Comparison of ENCODE assay signal across 11 mouse cellular contexts in the genomic region with DNA sequence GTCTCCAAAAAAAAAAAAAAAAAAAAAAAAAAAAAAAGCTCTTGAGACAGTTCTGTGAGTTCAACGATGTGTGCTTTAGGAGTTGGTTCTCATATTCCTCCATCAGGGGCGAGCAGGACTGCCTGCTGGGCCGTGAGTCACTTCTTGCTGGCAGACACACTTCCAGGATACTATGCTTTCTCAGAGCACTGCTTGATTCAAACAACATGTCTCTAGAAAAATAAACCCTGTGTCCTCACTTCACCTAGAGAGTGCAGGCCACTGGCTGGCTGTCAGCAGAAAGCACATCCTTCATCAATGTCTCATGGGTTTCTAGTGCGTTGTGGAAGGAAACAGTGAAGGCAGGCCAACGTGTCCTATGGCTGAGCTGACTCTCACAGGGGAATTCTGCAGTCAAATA.
A peak's percentile ranks its signal among the peaks of the same experiment; 100 is the strongest.
DNase-seq lines count a peak whose midpoint lies in the region; ATAC-seq and TF ChIP-seq lines count a peak whose summit lies in the region.
"Had no signal": no experiment of that assay in that cellular context is flagged by ENCODE, and none has a peak within 500 bp of the region (broad histone marks: within the 10 kb centered on the region; RNA-seq: fewer than 3 reads in every experiment).

No protein-coding gene starts in this region.

- peak; percentile 72 for ATAC-seq in embryonic facial prominence, embryonic 14.5 days (ENCODE audit: low read depth)
- peak; percentile 78 for ATAC-seq in limb, embryonic 13.5 days (ENCODE audit: low FRiP score, low read depth)
- ATAC-seq: hindbrain, postnatal 0 days had no signal

- no peak overlapping the region for H3K4me3 ChIP-seq in embryonic facial prominence, embryonic 14.5 days (ENCODE audit: low read depth, low read length)
- no peak overlapping the region for H3K4me3 ChIP-seq in embryonic facial prominence, embryonic 10.5 days
- no peak overlapping the region for H3K4me3 ChIP-seq in limb, embryonic 13.5 days
- H3K4me3 ChIP-seq in left cerebral cortex, adult 2 months: no peak overlapping the region
- H3K4me3 ChIP-seq: lung, embryonic 15.5 days had no signal

- no peak overlapping the region for H3K9ac ChIP-seq in embryonic facial prominence, embryonic 14.5 days (ENCODE audit: low read depth, low read length)
- no peak overlapping the region for H3K9ac ChIP-seq in limb, embryonic 13.5 days
- H3K9ac ChIP-seq: lung, embryonic 15.5 days had no signal

- peak; percentile 66 for DNase-seq in embryonic facial prominence, embryonic 14.5 days (ENCODE audit: low spot score)
- no peak for DNase-seq in embryonic facial prominence, embryonic 10.5 days (ENCODE audit: low spot score)
- peak; percentile 70 for DNase-seq in NIH3T3 (ENCODE audit: low read depth)
- DNase-seq in gastrocnemius, postnatal 10 days: peak; percentile 18
- no peak for DNase-seq in right cerebral cortex, postnatal 36 days (ENCODE audit: low spot score in 2 of 2)
- no peak for DNase-seq in left cerebral cortex, adult 2 months (ENCODE audit: extremely low spot score in 1 of 2, low spot score in 2 of 2)
- DNase-seq in retina, embryonic 14.5 days (ENCODE audit: low spot score): no peak
- DNase-seq: retina, postnatal 1 day had no signal

- intact Hi-C loops in left cerebral cortex, adult 2 months (cut with DNase I): loop anchor here (5.0 to 10.0 kb wide), 2 partner anchors 160 to 913 kb away; no protein-coding TSS in a partner anchor

- TF ChIP-seq CTCF in left cerebral cortex, adult 2 months (IDR thresholded peaks at IDR 0.05): no peak

- 0 out of 2 replicates have a peak, but pooled peaks cover 3% of the 10 kb centered on the region for H3K4me1 ChIP-seq in embryonic facial prominence, embryonic 14.5 days (ENCODE audit: control insufficient read depth, insufficient read depth, low read length)
- H3K4me1 ChIP-seq in embryonic facial prominence, embryonic 10.5 days: peaks cover 3% of the 10 kb centered on the region
- H3K4me1 ChIP-seq in limb, embryonic 13.5 days: peaks cover 41% of the 10 kb centered on the region
- H3K4me1 ChIP-seq: lung, embryonic 15.5 days had no signal

- no peaks in the 10 kb centered on the region for H3K27me3 ChIP-seq in embryonic facial prominence, embryonic 14.5 days (replicated peaks; ENCODE audit: control insufficient read depth, insufficient read depth, low read length)
- no peaks in the 10 kb centered on the region for H3K27me3 ChIP-seq in embryonic facial prominence, embryonic 10.5 days (replicated peaks; ENCODE audit: low read depth, poor library complexity, severe bottlenecking)
- no peaks in the 10 kb centered on the region for H3K27me3 ChIP-seq in limb, embryonic 13.5 days
- H3K27me3 ChIP-seq: lung, embryonic 15.5 days had no signal

- no peak overlapping the region for H3K27ac ChIP-seq in embryonic facial prominence, embryonic 14.5 days (replicated peaks; ENCODE audit: low read depth, low read length)
- no peak overlapping the region for H3K27ac ChIP-seq in embryonic facial prominence, embryonic 10.5 days (replicated peaks)
- H3K27ac ChIP-seq in limb, embryonic 13.5 days: no peak overlapping the region; the same call in 1 of the 2 replicates
- no peak overlapping the region for H3K27ac ChIP-seq in left cerebral cortex, adult 2 months
- H3K27ac ChIP-seq: hindbrain, postnatal 0 days; lung, embryonic 15.5 days had no signal

- 14% methylated on average over 5 of the region's 5 CpGs for WGBS in embryonic facial prominence, embryonic 14.5 days
- 49% methylated on average over 5 of the region's 5 CpGs for WGBS in embryonic facial prominence, embryonic 10.5 days
- 14% methylated on average over 5 of the region's 5 CpGs for WGBS in limb, embryonic 13.5 days

- no peaks in the 10 kb centered on the region for H3K9me3 ChIP-seq in embryonic facial prominence, embryonic 14.5 days (ENCODE audit: control insufficient read depth, low read length)
- H3K9me3 ChIP-seq in embryonic facial prominence, embryonic 10.5 days: no peaks in the 10 kb centered on the region
- no peaks in the 10 kb centered on the region for H3K9me3 ChIP-seq in limb, embryonic 13.5 days
- H3K9me3 ChIP-seq: lung, embryonic 15.5 days had no signal

- H3K36me3 ChIP-seq in embryonic facial prominence, embryonic 14.5 days (ENCODE audit: control insufficient read depth, insufficient read depth, low read length): no peaks in the 10 kb centered on the region
- H3K36me3 ChIP-seq in embryonic facial prominence, embryonic 10.5 days (replicated peaks): no peaks in the 10 kb centered on the region
- no peaks in the 10 kb centered on the region for H3K36me3 ChIP-seq in limb, embryonic 13.5 days
- H3K36me3 ChIP-seq: lung, embryonic 15.5 days had no signal

- H3K4me2 ChIP-seq in embryonic facial prominence, embryonic 14.5 days (ENCODE audit: low read depth, low read length): no peak overlapping the region
- H3K4me2 ChIP-seq in limb, embryonic 13.5 days (replicated peaks): no peak overlapping the region
- H3K4me2 ChIP-seq: lung, embryonic 15.5 days had no signal

Comparison
In these comparisons a context has a peak if more than half of its experiments do, and no peak if none do; other contexts are left out.
1. DNase-seq: peak in embryonic facial prominence, embryonic 14.5 days (single experiment), NIH3T3 (single experiment) and gastrocnemius, postnatal 10 days (single experiment); none in embryonic facial prominence, embryonic 10.5 days (single experiment), right cerebral cortex, postnatal 36 days (0 of 2), left cerebral cortex, adult 2 months (0 of 2) and retina, embryonic 14.5 days (single experiment).